Mouse (Mus musculus) spleen, adult 18-20 months (tissue): Measurements from ENCODE around the gene Kcng4.

Experiments
- DNase-seq, 2 experiments: peaks; one replicate each; pipeline ENCODE4 v3.0.0; 2022; ENCODE audit warnings: mixed read lengths in 2 of 2

Kcng4 gene

GRCm38 (mm10) chr8:119635378-119635777, at the start of gene Kcng4:
TSS of gene Kcng4 (minus strand) at chr8:119635680.
- no peak for DNase-seq

- no peak for DNase-seq
Observed at GRCm38 (mm10) chr8:119679184-119679583, 43.7 kb upstream of the Kcng4 start.

GRCm38 (mm10) chr8:119678138-119678843, 42.8 kb upstream of the Kcng4 start:
- DNase-seq, result no peak

GRCm38 (mm10) chr8:119676389-119676788, 40.9 kb upstream of the Kcng4 start:
- DNase-seq, result peak; percentile 57 to 77

- no peak for DNase-seq
Observed at GRCm38 (mm10) chr8:119675457-119675856, 40.0 kb upstream of the Kcng4 start.

- no peak for DNase-seq
Observed at GRCm38 (mm10) chr8:119673976-119674555, 38.6 kb upstream of the Kcng4 start.

- DNase-seq, result no peak
Observed at GRCm38 (mm10) chr8:119670419-119671091, 35.1 kb upstream of the Kcng4 start.

GRCm38 (mm10) chr8:119669284-119669683, 33.8 kb upstream of the Kcng4 start:
- peak in 1 of 2 experiments; percentile 15 for DNase-seq

- DNase-seq, result no peak
Observed at GRCm38 (mm10) chr8:119668447-119668846, 33.0 kb upstream of the Kcng4 start.

- DNase-seq, result no peak
Observed at GRCm38 (mm10) chr8:119666219-119666951, 30.9 kb upstream of the Kcng4 start, which contains the start of gene Wfdc1. TSS of gene Wfdc1 (plus strand) at chr8:119666365.

GRCm38 (mm10) chr8:119665270-119665669, 29.8 kb upstream of the Kcng4 start:
- no peak for DNase-seq

- DNase-seq, result no peak
Observed at GRCm38 (mm10) chr8:119663440-119663839, 28.0 kb upstream of the Kcng4 start.

- no peak for DNase-seq
Observed at GRCm38 (mm10) chr8:119661892-119662291, 26.4 kb upstream of the Kcng4 start.

- no peak for DNase-seq
Observed at GRCm38 (mm10) chr8:119661081-119661480, 25.6 kb upstream of the Kcng4 start.

GRCm38 (mm10) chr8:119656709-119657464, 21.4 kb upstream of the Kcng4 start:
- peak in 1 of 2 experiments; percentile 13 for DNase-seq

- no peak for DNase-seq
Observed at GRCm38 (mm10) chr8:119651324-119651723, 15.8 kb upstream of the Kcng4 start.

- no peak for DNase-seq
Observed at GRCm38 (mm10) chr8:119646846-119647245, 11.4 kb upstream of the Kcng4 start.

- DNase-seq, result no peak
Observed at GRCm38 (mm10) chr8:119646197-119646596, 10.7 kb upstream of the Kcng4 start.

GRCm38 (mm10) chr8:119644981-119645597, 9.6 kb upstream of the Kcng4 start:
- no peak for DNase-seq

- DNase-seq, result no peak
Observed at GRCm38 (mm10) chr8:119644429-119644960, 9.0 kb upstream of the Kcng4 start.

GRCm38 (mm10) chr8:119642960-119643359, 7.5 kb upstream of the Kcng4 start:
- no peak for DNase-seq

- no peak for DNase-seq
Observed at GRCm38 (mm10) chr8:119641058-119641457, 5.6 kb upstream of the Kcng4 start.
